Comparison of ENCODE assay signal across 24 mouse cellular contexts in the genomic region with DNA sequence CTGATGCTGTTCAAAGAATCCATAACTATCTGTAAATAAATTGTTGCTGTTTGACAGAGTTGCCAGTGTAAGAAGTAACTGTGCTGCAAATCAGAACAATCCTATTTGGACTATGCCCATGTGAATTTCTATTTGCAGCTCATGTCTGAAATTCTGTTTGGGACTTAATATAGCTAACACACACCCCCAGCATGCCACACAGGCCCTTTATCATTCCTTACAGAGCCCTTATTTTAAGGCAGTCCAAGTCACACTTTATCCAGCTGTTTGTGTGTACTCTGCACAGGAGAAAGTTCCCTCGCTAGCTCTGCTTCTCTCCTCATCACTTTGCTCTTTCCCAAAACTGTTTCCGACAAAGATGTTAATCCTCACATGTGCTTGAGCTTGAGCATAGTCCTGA. TPM values are rescaled to one million over a fixed set of nuclear protein-coding genes. Genes with fewer than 3 reads are reported as not detected.
DNase-seq lines count a peak whose midpoint lies in the region; ATAC-seq lines count a peak whose summit lies in the region.
"Had no signal": no experiment of that assay in that cellular context is flagged by ENCODE, and none has a peak within 500 bp of the region (broad histone marks: within the 10 kb centered on the region; RNA-seq: fewer than 3 reads in every experiment).

No protein-coding gene starts in this region.

- peaks cover 27% of the 10 kb centered on the region for H3K36me3 ChIP-seq in heart, embryonic 12.5 days
- no peaks in the 10 kb centered on the region; the same call in 1 of the 2 replicates for H3K36me3 ChIP-seq in heart, embryonic 11.5 days (ENCODE audit: control insufficient read depth, insufficient read depth, low read length)
- H3K36me3 ChIP-seq in heart, embryonic 15.5 days = peaks cover 20% of the 10 kb centered on the region

- H3K27ac ChIP-seq in heart, embryonic 12.5 days (ENCODE audit: poor library complexity, severe bottlenecking) = peak overlapping the region; percentile 70
- H3K27ac ChIP-seq in heart, embryonic 11.5 days (ENCODE audit: low read depth, low read length) = no peak overlapping the region; the same call in 1 of the 2 replicates
- H3K27ac ChIP-seq in heart, embryonic 15.5 days = peak overlapping the region; percentile 75
- H3K27ac ChIP-seq: forebrain, embryonic 10.5 days; forebrain, embryonic 13.5 days; hindbrain, embryonic 14.5 days; hindbrain, postnatal 0 days had no signal

- DNase-seq in frontal cortex, postnatal 14 days (ENCODE audit: low spot score in 2 of 2) = no peak
- DNase-seq in heart, adult 8-10 months (ENCODE audit: low spot score) = no peak
- DNase-seq in brain, adult 2 months (ENCODE audit: low read depth, low spot score) = peak; percentile 24
- DNase-seq: adrenal gland, adult 8-10 months; adrenal gland, postnatal 25 days; cerebellum, adult 18-20 months; cerebellum, adult 9-10 months; cerebellum, postnatal 14 days; gastrocnemius, postnatal 10 days; heart, postnatal 36 days; kidney, adult 18-20 months; kidney, adult 9 months had no signal

- peak; percentile 57; the same call in 1 of the 2 replicates for ATAC-seq in frontal cortex, adult (ENCODE audit: low TSS enrichment)
- ATAC-seq in heart, embryonic 12.5 days (ENCODE audit: insufficient number of reproducible peaks, low FRiP score) = no peak
- no peak for ATAC-seq in heart, embryonic 11.5 days (replicated peaks; ENCODE audit: insufficient number of reproducible peaks, low FRiP score, low TSS enrichment)
- ATAC-seq in heart, embryonic 15.5 days (replicated peaks; ENCODE audit: insufficient number of reproducible peaks, insufficient read depth, low FRiP score, low read depth) = no peak; the same call in 1 of the 2 replicates
- ATAC-seq: activated CD4-positive, CD25-positive, alpha-beta regulatory T cell, adult 4 months; forebrain, embryonic 13.5 days; forebrain, embryonic 16.5 days; hindbrain, postnatal 0 days; inflammation-experienced regulatory T-cells, adult 6 months; intestine, embryonic 16.5 days had no signal

- no peaks in the 10 kb centered on the region for H3K9me3 ChIP-seq in heart, embryonic 12.5 days (replicated peaks)
- H3K9me3 ChIP-seq in heart, embryonic 11.5 days (replicated peaks; ENCODE audit: control insufficient read depth, low read length) = no peaks in the 10 kb centered on the region
- H3K9me3 ChIP-seq in heart, embryonic 15.5 days (replicated peaks) = no peaks in the 10 kb centered on the region
- H3K9me3 ChIP-seq: forebrain, embryonic 10.5 days; forebrain, embryonic 13.5 days had no signal

- H3K4me3 ChIP-seq in heart, embryonic 12.5 days = no peak overlapping the region
- H3K4me3 ChIP-seq in heart, embryonic 11.5 days (ENCODE audit: low read depth, low read length) = no peak overlapping the region
- H3K4me3 ChIP-seq in heart, embryonic 15.5 days = no peak overlapping the region
- H3K4me3 ChIP-seq: forebrain, embryonic 10.5 days; forebrain, embryonic 13.5 days had no signal

- peak overlapping the region; percentile 14; the same call in 1 of the 2 replicates for H3K4me2 ChIP-seq in heart, embryonic 12.5 days
- H3K4me2 ChIP-seq in heart, embryonic 11.5 days = no peak overlapping the region
- 0 out of 2 replicates have a peak overlapping the region, but pooled peaks have one; percentile 5 for H3K4me2 ChIP-seq in heart, embryonic 15.5 days
- H3K4me2 ChIP-seq: forebrain, embryonic 13.5 days; hindbrain, embryonic 14.5 days had no signal

- H3K9ac ChIP-seq in heart, embryonic 12.5 days = no peak overlapping the region
- no peak overlapping the region for H3K9ac ChIP-seq in heart, embryonic 11.5 days (ENCODE audit: low read depth, low read length)
- no peak overlapping the region for H3K9ac ChIP-seq in heart, embryonic 15.5 days
- H3K9ac ChIP-seq: forebrain, embryonic 13.5 days; hindbrain, embryonic 14.5 days had no signal

- 79% methylated on average over 2 of the region's 2 CpGs for WGBS in heart, embryonic 12.5 days
- WGBS in heart, embryonic 11.5 days (ENCODE audit: insufficient replicate concordance) = 83% methylated on average over 2 of the region's 2 CpGs
- WGBS in heart, embryonic 15.5 days = 58% methylated on average over 2 of the region's 2 CpGs

- H3K27me3 ChIP-seq in heart, embryonic 12.5 days (replicated peaks) = no peaks in the 10 kb centered on the region
- no peaks in the 10 kb centered on the region for H3K27me3 ChIP-seq in heart, embryonic 11.5 days (ENCODE audit: control insufficient read depth, insufficient read depth, low read length)
- H3K27me3 ChIP-seq in heart, embryonic 15.5 days = no peaks in the 10 kb centered on the region
- H3K27me3 ChIP-seq: forebrain, embryonic 13.5 days had no signal

- H3K4me1 ChIP-seq in heart, embryonic 12.5 days (replicated peaks) = 0 out of 2 replicates have a peak, but pooled peaks cover 5% of the 10 kb centered on the region
- no peaks in the 10 kb centered on the region for H3K4me1 ChIP-seq in heart, embryonic 11.5 days (ENCODE audit: control insufficient read depth, insufficient read depth, low read length)
- 0 out of 2 replicates have a peak, but pooled peaks cover 2% of the 10 kb centered on the region for H3K4me1 ChIP-seq in heart, embryonic 15.5 days (replicated peaks)
- H3K4me1 ChIP-seq: forebrain, embryonic 10.5 days; forebrain, embryonic 13.5 days had no signal

RNA-seq across cellular contexts. Expression of gene Birc6, which starts 15.5 kb away (rescaled TPM):
- polyA plus RNA-seq in heart, embryonic 12.5 days (2016; fragmentation: Nextera tagmentation; extraction: Ambion mirVana) = 76.3 and 83.3 TPM in 2 replicates
- polyA plus RNA-seq in heart, embryonic 11.5 days (2014; fragmentation: Nextera tagmentation; extraction: Ambion mirVana) = 70.4 and 84.8 TPM in 2 replicates
- polyA plus RNA-seq in heart, embryonic 15.5 days (2015; fragmentation: Nextera tagmentation; extraction: Ambion mirVana) = 51.0 and 61.8 TPM in 2 replicates
- total RNA-seq in heart, adult 8-10 months (2022) = 10 to 100 TPM; 61.3 to 75.9 (median 71.3) TPM

RNA-seq across cellular contexts. Expression of gene Yipf4, which starts 54.3 kb away (rescaled TPM):
- polyA plus RNA-seq in heart, embryonic 12.5 days (2016; fragmentation: Nextera tagmentation; extraction: Ambion mirVana) = 63.2 and 64.7 TPM in 2 replicates
- 43.2 and 52.2 TPM in 2 replicates for polyA plus RNA-seq in heart, embryonic 11.5 days (2014; fragmentation: Nextera tagmentation; extraction: Ambion mirVana)
- polyA plus RNA-seq in heart, embryonic 15.5 days (2015; fragmentation: Nextera tagmentation; extraction: Ambion mirVana) = 50.1 and 63.8 TPM in 2 replicates
- total RNA-seq in heart, adult 8-10 months (2022) = 10 to 100 TPM; 56.1 to 79.1 (median 68.0) TPM
